Mouse (Mus musculus) right cerebral cortex, postnatal 4 days (tissue): ENCODE data around the gene Litaf.
A peak's percentile ranks its signal among the peaks of the same experiment; 100 is the strongest.

ENCODE experiments used
- DNase-seq: peaks from one replicate; pipeline ENCODE4 v3.0.0-alpha.2; 2022

The Litaf gene

GRCm38 (mm10) chr16:11065431-11065830 lies 526 bp downstream of the Litaf start:
- no peak for DNase-seq

GRCm38 (mm10) chr16:11064742-11065141 lies 1.2 kb downstream of the Litaf start:
- no peak for DNase-seq

- no peak for DNase-seq
Observed at GRCm38 (mm10) chr16:11064341-11064740, 1.6 kb downstream of the Litaf start.

- DNase-seq: peak; percentile 58
Observed at GRCm38 (mm10) chr16:11062794-11063721, 2.9 kb downstream of the Litaf start.

GRCm38 (mm10) chr16:11060645-11061044 lies 5.3 kb downstream of the Litaf start, which contains the start of gene Snn:
TSS of gene Snn (plus strand) at chr16:11060945.
- DNase-seq: no peak

GRCm38 (mm10) chr16:11055916-11056315 lies 10.0 kb downstream of the Litaf start:
- DNase-seq: no peak

- DNase-seq: no peak
Observed at GRCm38 (mm10) chr16:11054871-11055270, 11.1 kb downstream of the Litaf start.

- DNase-seq: no peak
Observed at GRCm38 (mm10) chr16:11054409-11054808, 11.5 kb downstream of the Litaf start.

GRCm38 (mm10) chr16:11051134-11051533 lies 14.8 kb downstream of the Litaf start:
- DNase-seq: no peak

- DNase-seq: no peak
Observed at GRCm38 (mm10) chr16:11050226-11050625, 15.7 kb downstream of the Litaf start.

GRCm38 (mm10) chr16:11047130-11047529 lies 18.8 kb downstream of the Litaf start:
- no peak for DNase-seq

GRCm38 (mm10) chr16:11046437-11046836 lies 19.5 kb downstream of the Litaf start:
- DNase-seq: no peak

- no peak for DNase-seq
Observed at GRCm38 (mm10) chr16:11043239-11043638, 22.7 kb downstream of the Litaf start.

GRCm38 (mm10) chr16:11040603-11041002 lies 25.4 kb downstream of the Litaf start:
- no peak for DNase-seq

GRCm38 (mm10) chr16:11035790-11036431 lies 30.0 kb downstream of the Litaf start:
- DNase-seq: peak; percentile 65

GRCm38 (mm10) chr16:11035273-11035672 lies 30.7 kb downstream of the Litaf start:
- DNase-seq: no peak

- peak; percentile 82 for DNase-seq
Observed at GRCm38 (mm10) chr16:11034193-11034803, 31.7 kb downstream of the Litaf start.

GRCm38 (mm10) chr16:11031320-11031719 lies 34.6 kb downstream of the Litaf start:
- no peak for DNase-seq

- no peak for DNase-seq
Observed at GRCm38 (mm10) chr16:11030844-11031243, 35.1 kb downstream of the Litaf start.

GRCm38 (mm10) chr16:11028206-11028605 lies 37.8 kb downstream of the Litaf start:
- DNase-seq: no peak

- DNase-seq: no peak
Observed at GRCm38 (mm10) chr16:11024841-11025240, 41.1 kb downstream of the Litaf start.

GRCm38 (mm10) chr16:11023618-11024017 lies 42.3 kb downstream of the Litaf start:
- no peak for DNase-seq

- no peak for DNase-seq
Observed at GRCm38 (mm10) chr16:11022113-11022489, 43.9 kb downstream of the Litaf start.
